Mouse (Mus musculus) C2C12 (cell line): ENCODE data around the gene Gast.

ENCODE experiments used
- CEBPB ChIP-seq: IDR thresholded peaks from one replicate; pipeline ENCODE4 v1.6.1; 2011; ENCODE audit warnings: low read depth, mild to moderate bottlenecking, control low read depth, moderate library complexity
- CTCF ChIP-seq: IDR thresholded peaks from one replicate; pipeline ENCODE4 v1.5.1; 2011; ENCODE audit not compliant: control insufficient read depth, insufficient read depth, insufficient read length
- MYOD1 ChIP-seq: IDR thresholded peaks from one replicate; pipeline ENCODE4 v1.6.1; 2011; ENCODE audit warnings: low read depth; ENCODE audit not compliant: control insufficient read depth, insufficient read length
- MYOG ChIP-seq: IDR thresholded peaks from one replicate; pipeline ENCODE4 v1.6.1; 2011; ENCODE audit not compliant: control insufficient read depth, insufficient read length; ENCODE audit errors: extremely low read depth
- USF1 ChIP-seq: IDR thresholded peaks from one replicate; pipeline ENCODE4 v1.6.1; 2011; ENCODE audit warnings: low read depth, mild to moderate bottlenecking, control low read depth, moderate library complexity

DNA sequence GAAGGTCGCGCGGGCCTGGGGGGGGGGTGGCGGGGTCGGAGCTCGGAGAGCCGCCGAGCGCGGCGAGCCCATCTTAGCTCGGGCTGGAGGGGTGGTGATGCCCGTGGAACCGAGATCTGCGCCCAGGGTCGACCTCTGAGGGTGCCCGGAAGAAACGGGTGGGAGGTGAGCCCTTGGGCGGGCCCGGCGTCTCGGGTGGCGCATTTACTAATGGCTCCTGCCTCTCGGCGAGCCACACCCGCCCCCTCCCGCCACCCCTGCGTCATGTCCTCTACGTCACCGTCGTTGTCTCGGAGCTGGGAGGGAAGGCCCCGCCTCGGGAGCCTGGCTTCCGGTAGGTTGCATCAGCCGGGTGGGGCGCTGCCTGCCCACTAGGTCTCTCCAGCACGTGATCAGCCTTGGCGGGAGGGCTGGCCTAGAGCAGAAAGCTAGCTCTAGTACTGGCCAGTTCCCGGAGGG lies 14.0 kb upstream of the Gast start:
- TF ChIP-seq CTCF = no peak
- no peak for TF ChIP-seq MYOG
- no peak for TF ChIP-seq MYOD1
- TF ChIP-seq USF1 = peak; percentile 97
- peak; percentile 85 for TF ChIP-seq CEBPB
